Mouse (Mus musculus) C2C12 (cell line): ENCODE results near the gene Pfkl. TPM values are rescaled to one million over a fixed set of nuclear protein-coding genes. Genes with fewer than 3 reads are reported as not detected.

Source experiments
- H3K27me3 ChIP-seq: one replicate; pipeline ENCODE4 v1.6.1; 2011; ENCODE audit not compliant: control insufficient read depth, insufficient read depth, insufficient read length
- H3K36me3 ChIP-seq: one replicate; pipeline ENCODE4 v1.6.1; 2011; ENCODE audit not compliant: control insufficient read depth, insufficient read depth
- H3K4me3 ChIP-seq: one replicate; pipeline ENCODE4 v1.5.1; 2011; ENCODE audit warnings: mild to moderate bottlenecking, control low read depth; ENCODE audit not compliant: poor library complexity, insufficient read depth, severe bottlenecking
- H3K79me2 ChIP-seq: one replicate; pipeline ENCODE4 v1.6.1; 2011; ENCODE audit not compliant: control insufficient read depth, insufficient read depth
- H3K79me3 ChIP-seq: one replicate; pipeline ENCODE4 v1.6.1; 2011; ENCODE audit warnings: low read depth, control low read depth
- H3ac ChIP-seq: one replicate; pipeline ENCODE3; 2011; ENCODE audit warnings: low read depth; ENCODE audit not compliant: control insufficient read depth, insufficient read length
- CEBPB ChIP-seq: IDR thresholded peaks from one replicate; pipeline ENCODE4 v1.6.1; 2011; ENCODE audit warnings: low read depth, mild to moderate bottlenecking, control low read depth, moderate library complexity
- CTCF ChIP-seq: IDR thresholded peaks from one replicate; pipeline ENCODE4 v1.5.1; 2011; ENCODE audit not compliant: control insufficient read depth, insufficient read depth, insufficient read length
- FOSL1 ChIP-seq: IDR thresholded peaks from one replicate; pipeline ENCODE4 v1.8.0; 2011; ENCODE audit warnings: mild to moderate bottlenecking, low read length; ENCODE audit not compliant: poor library complexity, insufficient read depth, severe bottlenecking
- MAX ChIP-seq: IDR thresholded peaks from one replicate; pipeline ENCODE4 v1.6.1; 2011; ENCODE audit warnings: mild to moderate bottlenecking, control low read depth
- MYOD1 ChIP-seq: IDR thresholded peaks from one replicate; pipeline ENCODE4 v1.6.1; 2011; ENCODE audit warnings: low read depth; ENCODE audit not compliant: control insufficient read depth, insufficient read length
- MYOG ChIP-seq: IDR thresholded peaks from one replicate; pipeline ENCODE4 v1.6.1; 2011; ENCODE audit not compliant: control insufficient read depth, insufficient read length; ENCODE audit errors: extremely low read depth
- USF1 ChIP-seq: IDR thresholded peaks from one replicate; pipeline ENCODE4 v1.6.1; 2011; ENCODE audit warnings: low read depth, mild to moderate bottlenecking, control low read depth, moderate library complexity
- polyA plus RNA-seq: library from polyadenylated mRNA; unstranded; fragments of >200 nt; fragmentation: generic; extraction: Trizol; gene quantifications from one replicate; pipeline ENCODE4 v1.2.1, GENCODE M21; 2012; ENCODE audit warnings: missing spikeins

The Pfkl gene
- polyA plus RNA-seq, 1 experiment = 45.2 TPM

DNA sequence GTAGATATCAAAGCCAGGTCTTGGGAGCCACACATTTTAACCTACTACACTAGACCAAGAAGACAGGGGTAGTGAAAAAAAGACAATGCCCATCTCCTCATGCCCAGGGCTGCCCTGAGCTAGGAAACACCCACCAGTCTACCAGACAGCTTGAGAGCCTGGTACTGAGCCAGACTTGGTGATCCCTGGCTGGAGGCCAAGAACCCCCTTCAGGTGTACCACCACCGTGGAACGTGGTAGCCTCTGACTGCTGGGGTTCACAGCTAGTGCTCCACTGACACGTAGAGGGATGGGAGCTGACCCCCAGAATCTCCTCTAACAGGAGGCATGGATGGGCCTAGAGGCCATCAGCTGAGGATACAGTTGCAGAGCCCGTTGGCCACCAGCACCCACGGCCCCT is 9.7 kb downstream of the Pfkl start:
- H3K4me3 ChIP-seq = no peak overlapping the region
- no peak overlapping the region for H3ac ChIP-seq
- no peak for TF ChIP-seq USF1
- no peak for TF ChIP-seq CTCF
- TF ChIP-seq CEBPB = no peak
- no peak for TF ChIP-seq FOSL1
- TF ChIP-seq MAX = no peak
- no peak for TF ChIP-seq MYOG
- no peak for TF ChIP-seq MYOD1
- no peaks in the 10 kb centered on the region for H3K79me2 ChIP-seq
- H3K79me3 ChIP-seq = no peaks in the 10 kb centered on the region
- H3K27me3 ChIP-seq = no peaks in the 10 kb centered on the region
- H3K36me3 ChIP-seq = peaks cover 49% of the 10 kb centered on the region

DNA sequence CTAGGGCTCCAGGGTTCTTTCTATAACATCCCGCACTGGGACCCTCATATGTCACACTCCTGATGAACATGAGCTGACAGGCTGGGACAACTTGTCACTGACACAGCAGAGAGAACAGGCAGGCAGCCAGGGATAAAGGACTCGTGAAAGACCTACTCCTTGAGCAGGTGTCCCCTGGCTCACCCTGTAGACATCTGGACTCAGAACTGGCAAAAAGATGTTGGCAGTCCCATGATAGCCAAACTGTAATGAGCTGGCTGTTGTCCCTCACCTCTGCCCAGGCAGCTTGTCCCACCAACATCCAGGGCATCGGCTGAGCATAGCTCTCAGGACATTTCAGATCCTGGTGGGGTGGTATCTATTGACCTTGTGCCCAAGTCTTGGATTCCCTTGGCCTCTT is 14.2 kb downstream of the Pfkl start:
- TF ChIP-seq FOSL1 (no peak), MYOD1 (no peak), CEBPB (no peak), MAX (no peak), CTCF (no peak), USF1 (no peak), MYOG (no peak)
- Histone ChIP-seq H3K79me2 (no peaks in the 10 kb centered on the region), H3K27me3 (no peaks in the 10 kb centered on the region), H3K79me3 (no peaks in the 10 kb centered on the region), H3K4me3 (no peak overlapping the region), H3ac (no peak overlapping the region), H3K36me3 (peaks cover 50% of the 10 kb centered on the region)

DNA sequence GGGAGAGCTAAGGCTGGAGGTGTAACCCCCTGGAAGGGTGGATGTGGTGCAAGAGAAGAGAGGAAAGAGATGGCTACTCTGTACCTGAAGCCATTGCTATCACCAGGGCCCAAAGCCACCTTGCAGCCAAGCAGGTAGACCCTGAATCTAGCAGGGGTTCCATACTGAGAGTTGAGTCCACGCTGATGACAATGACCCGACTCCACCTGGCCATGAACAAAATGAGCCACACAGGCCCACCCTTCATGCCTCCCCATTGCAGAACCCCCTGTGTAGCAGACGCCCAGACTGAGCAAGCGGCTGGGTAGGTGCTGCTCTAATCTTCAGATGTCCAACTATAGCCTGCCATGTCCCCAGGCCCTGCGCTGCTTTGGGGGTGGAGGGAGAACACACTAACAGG is 24.1 kb downstream of the Pfkl start:
- no peak overlapping the region for H3ac ChIP-seq
- H3K4me3 ChIP-seq = no peak overlapping the region
- no peaks in the 10 kb centered on the region for H3K79me2 ChIP-seq
- H3K27me3 ChIP-seq = no peaks in the 10 kb centered on the region
- H3K79me3 ChIP-seq = no peaks in the 10 kb centered on the region
- peaks cover 26% of the 10 kb centered on the region for H3K36me3 ChIP-seq
- TF ChIP-seq CTCF = no peak
- TF ChIP-seq FOSL1 = no peak
- TF ChIP-seq USF1 = no peak
- TF ChIP-seq MYOD1 = no peak
- no peak for TF ChIP-seq MYOG

DNA sequence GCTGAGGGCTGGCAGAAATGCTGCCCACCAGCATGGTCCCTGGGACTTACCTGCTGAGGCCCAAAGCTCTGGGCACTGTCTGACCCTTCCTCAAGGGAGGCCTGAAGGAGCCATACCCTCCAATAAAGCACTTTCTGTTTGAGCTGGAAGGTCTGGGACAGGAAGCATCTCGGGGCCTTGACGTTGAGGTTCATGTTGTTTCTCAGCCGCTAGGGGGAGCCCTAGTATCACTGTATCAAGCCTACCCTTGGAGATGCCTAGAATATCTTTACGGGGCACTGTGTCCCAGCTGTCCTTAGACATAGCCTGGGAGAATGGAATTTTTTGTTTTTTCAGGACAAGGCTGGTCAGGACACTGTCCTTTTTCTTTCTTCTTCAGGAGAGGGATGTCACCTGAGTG is 25.2 kb downstream of the Pfkl start:
- Histone ChIP-seq H3K79me2 (no peaks in the 10 kb centered on the region), H3ac (no peak overlapping the region), H3K4me3 (no peak overlapping the region), H3K27me3 (no peaks in the 10 kb centered on the region), H3K79me3 (no peaks in the 10 kb centered on the region), H3K36me3 (peaks cover 16% of the 10 kb centered on the region)
- TF ChIP-seq MAX (no peak), MYOD1 (no peak), USF1 (no peak), MYOG (no peak), CTCF (peak; percentile 54)

DNA sequence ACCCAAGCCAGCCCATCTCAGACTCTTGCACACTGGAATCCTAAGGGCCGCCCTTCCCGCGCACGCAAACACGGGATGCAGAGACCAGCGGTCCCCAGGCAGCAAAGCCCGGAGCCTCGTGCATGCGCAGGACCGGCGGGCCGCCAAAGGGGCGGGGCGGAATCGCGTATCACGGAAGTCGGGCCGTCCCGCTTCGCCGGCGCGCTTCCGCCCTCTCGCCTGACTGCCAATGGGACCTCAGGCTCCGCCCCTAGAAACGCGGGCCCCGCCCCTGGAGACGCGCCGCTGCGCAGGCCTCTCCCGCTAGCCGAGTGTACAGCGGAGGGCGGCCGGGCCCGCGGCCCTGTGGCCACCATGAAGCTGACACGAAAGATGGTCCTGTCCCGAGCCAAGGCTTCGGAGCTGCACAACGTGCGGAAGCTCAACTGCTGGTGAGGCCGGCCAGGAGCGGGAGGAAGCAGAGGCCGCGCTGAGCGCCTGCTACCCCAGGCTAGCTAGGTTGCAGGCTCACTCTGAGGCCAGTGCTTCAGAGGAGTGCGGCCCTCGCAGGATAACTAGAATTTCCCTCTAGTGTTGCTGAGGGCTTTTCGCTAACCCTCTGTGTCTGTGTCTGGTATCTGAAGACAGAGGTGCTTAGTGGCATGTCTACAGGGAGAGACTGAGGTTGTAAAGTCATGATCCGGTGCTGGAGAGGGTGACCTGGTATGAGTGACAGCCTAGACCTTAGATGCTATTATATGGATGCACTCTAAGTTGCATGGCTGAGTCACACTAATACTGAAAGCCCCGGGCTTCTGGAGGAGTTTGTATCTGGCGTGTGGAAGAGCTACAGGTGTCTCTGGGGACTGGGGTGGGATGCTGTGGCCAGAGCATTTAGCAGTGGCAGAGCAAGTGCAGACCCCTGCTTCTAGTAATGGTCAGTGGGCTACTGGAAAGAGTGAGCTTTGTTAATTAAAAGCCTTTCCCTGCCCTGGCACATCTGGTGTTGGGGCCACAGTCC is 31.2 kb downstream of the Pfkl start, which contains the start of gene 1810043G02Rik:
TSS of gene 1810043G02Rik (plus strand) at position 174 of the 1,000 bp plus-strand sequence.
- H3K79me2 ChIP-seq = peaks cover 5% of the 10 kb centered on the region
- TF ChIP-seq MYOG (no peak), MAX (peak; percentile 76), FOSL1 (no peak)
- H3K79me3 ChIP-seq = no peaks in the 10 kb centered on the region
- H3ac ChIP-seq = peak within 1 kb of the TSS; percentile 98
- no peaks in the 10 kb centered on the region for H3K27me3 ChIP-seq
- peak within 1 kb of the TSS; percentile 53 for H3K4me3 ChIP-seq
- H3K36me3 ChIP-seq = peaks cover 3% of the 10 kb centered on the region

DNA sequence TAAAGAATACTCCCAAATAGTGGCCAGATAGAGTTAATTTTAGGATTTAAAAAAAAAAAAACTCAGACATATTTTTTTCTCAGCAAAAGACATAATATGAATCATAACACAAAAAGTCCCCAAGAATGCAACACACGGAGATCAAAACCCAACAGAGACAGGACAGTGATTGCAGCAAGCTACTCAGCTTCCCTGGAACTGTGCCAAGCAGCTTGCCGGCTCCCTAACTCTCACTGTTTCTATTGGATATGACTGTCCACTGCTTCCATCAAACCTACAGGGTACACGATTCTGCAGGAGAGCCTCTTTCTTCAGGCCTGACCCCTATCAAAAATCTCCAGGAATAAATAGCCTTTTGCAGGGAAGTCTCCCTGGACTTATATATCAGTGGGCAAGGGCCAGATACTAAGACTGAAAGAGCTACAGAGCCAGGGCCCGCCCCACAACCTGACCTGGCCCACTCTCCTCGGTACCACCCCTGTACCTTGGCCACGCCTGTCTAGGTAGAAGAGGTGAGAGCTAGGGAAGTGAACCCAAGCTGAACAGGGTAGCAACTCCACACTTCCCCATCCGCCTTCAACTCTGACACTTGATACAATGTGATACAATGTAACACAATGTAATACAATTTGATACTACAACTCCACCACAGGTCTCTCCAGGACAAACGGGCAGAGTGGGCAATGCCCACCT is 33.3 kb downstream of the Pfkl start:
- no peaks in the 10 kb centered on the region for H3K36me3 ChIP-seq
- no peaks in the 10 kb centered on the region for H3K79me3 ChIP-seq
- no peak overlapping the region for H3K4me3 ChIP-seq
- no peak overlapping the region for H3ac ChIP-seq
- no peak for TF ChIP-seq MYOD1
- TF ChIP-seq CEBPB = no peak
- TF ChIP-seq MAX = no peak
- no peak for TF ChIP-seq FOSL1
- TF ChIP-seq MYOG = no peak
- TF ChIP-seq USF1 = no peak
- TF ChIP-seq CTCF = no peak
- peaks cover 5% of the 10 kb centered on the region for H3K79me2 ChIP-seq
- no peaks in the 10 kb centered on the region for H3K27me3 ChIP-seq
